Mouse (Mus musculus): Measurements from ENCODE around the gene Rabgap1l.

DNA sequence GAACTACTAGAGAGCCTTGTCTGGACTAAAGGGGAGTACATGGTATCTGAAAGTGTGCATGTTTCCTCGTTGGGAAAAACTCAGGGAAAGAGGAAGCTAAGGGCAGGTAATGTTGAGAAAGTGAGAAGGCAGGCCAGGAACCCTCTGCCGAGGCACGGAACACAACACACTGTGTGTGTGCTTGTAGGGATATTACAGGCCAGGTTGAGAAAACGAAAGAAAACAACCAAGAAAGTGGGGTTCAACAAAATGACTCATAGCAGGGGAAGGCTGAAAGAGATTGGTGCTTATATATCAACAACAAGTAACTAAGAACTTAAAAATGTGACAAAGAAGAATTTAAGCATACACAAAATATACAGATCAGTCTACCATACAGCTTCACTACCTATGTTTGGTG is 493.0 kb downstream of the Rabgap1l start:
- TF ChIP-seq EP300 (IDR thresholded peaks at IDR 0.05) (no peak), CTCF (IDR thresholded peaks at IDR 0.05) (no peak)
